Mouse (Mus musculus) spleen, postnatal 36 days (tissue): ENCODE data around the gene Zfp952.
"Not testable (repeated sequence)": the region's sequence is repeated elsewhere in the genome, so short reads cannot be mapped to it uniquely, and the experiment has no call there.

ENCODE experiments used
- DNase-seq, 2 experiments: peaks; one replicate each; pipeline ENCODE4 v3.0.0; 2022; ENCODE audit warnings: low spot score in 2 of 2, mixed read lengths in 1 of 2

Zfp952 gene

GRCm38 (mm10) chr17:32992699-32993474 is at the start of gene Zfp952:
Gene Zfp952, plus strand, starts transcription at chr17:32993129.
- peak; percentile 79 to 82 for DNase-seq

DNA sequence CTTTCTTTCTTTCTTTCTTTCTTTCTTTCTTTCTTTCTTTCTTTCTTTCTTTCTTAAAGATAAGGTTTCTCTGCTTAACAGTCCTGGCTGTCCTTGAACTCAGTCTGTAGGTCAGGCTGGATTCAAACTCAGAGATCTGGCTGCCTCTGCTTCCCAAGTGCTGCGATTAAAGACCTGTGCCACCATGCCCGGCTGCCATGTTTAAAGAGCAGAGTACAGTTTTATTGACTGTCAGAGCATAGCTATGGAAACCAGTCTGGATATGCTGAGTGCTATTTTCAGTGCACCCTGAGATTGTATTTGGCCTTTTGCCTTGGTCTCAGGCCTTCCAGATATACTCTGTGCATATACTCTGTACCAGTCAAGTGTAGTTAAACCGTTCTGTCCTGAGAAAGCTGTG is 49.3 kb upstream of the Zfp952 start:
- no peak for DNase-seq

- DNase-seq: no peak
Measured at GRCm38 (mm10) chr17:32944402-32945035, 48.4 kb upstream of the Zfp952 start.

DNA sequence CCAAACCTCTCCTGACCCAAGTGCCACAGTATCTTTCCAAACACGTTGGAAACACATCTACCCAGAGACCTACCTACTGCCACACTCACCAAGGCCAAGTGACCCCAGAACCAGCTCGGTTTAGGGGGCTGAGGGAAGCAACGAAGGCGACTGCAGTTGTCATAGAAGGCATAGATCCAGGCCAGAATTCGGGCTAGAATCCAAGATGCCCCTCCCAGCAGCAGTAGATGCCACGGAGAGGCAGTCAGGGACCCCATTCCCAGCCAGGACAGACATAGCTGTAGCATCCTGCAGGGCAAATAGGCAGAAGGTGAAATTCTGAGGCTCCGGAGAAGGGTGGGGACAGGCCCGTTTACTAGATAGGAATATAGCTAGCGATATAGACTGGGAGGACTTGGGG is 46.2 kb upstream of the Zfp952 start:
- no peak for DNase-seq

DNA sequence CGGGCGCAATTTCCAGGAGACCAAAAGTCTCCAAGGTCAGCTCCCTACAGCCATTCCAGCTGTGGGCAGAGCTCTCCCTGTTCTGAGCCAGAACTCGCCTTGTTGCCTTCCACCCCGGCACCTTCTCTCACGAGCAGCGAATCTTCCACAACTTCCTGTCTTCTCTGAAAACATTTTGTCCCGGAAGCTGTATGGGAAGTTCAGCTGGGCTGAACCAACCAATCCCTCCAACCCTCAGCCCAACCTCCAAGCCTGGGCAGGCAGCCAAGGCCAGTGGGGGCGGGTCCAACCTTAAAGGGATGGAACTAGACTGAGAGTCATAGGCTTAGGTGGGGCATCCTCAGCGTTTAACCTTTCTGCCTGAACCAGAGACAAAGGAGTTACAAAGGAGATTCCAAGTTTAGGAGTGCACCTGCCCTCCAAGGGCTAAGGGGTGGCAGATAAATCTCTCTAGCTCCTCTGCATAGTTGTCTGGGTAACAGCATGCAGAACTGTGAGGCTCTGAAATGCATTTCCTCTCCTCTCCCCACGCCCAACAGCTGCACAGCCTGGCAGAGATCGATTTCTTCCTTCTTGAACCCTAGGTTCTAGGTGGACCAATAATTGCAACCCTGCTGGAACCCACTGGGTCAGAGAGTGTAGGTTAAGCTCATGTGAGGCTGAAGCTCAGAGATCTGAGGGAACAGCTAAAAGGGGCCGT is 45.6 kb upstream of the Zfp952 start, which contains the start of gene Cyp4f13:
TSS of gene Cyp4f13 (minus strand) at position 188 of the 700 bp plus-strand sequence.
- peak; percentile 95 to 96 for DNase-seq

DNA sequence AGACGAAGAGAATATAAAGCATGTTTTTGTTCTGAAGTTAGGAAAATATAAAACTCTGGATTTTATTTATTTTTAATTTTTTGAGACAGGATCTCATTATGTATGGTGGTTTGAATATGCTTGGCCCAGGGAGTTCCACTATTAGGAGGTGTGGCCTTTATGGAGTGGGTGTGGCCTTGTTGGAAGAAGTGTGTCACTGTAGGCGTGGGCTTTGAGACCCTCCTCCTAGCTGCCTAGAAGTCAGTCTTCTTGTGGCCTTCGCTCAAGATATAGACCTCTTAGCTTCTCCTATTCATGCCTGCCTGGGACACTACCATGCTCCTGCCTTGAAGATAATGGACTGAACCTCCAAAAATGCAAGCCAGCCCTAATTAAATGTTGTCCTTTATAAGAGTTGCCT is 42.8 kb upstream of the Zfp952 start:
- no peak for DNase-seq

GRCm38 (mm10) chr17:32951006-32951405 is 41.9 kb upstream of the Zfp952 start:
- DNase-seq: no peak

- peak; percentile 61 to 70 for DNase-seq
Measured at GRCm38 (mm10) chr17:32951441-32951840, 41.5 kb upstream of the Zfp952 start.

GRCm38 (mm10) chr17:32965253-32965622 is 27.7 kb upstream of the Zfp952 start:
- DNase-seq: no peak

- peak; percentile 89 to 90 for DNase-seq
Measured at GRCm38 (mm10) chr17:32965623-32966290, 27.2 kb upstream of the Zfp952 start, which contains the start of gene Zfp472. Gene Zfp472, plus strand, starts transcription at chr17:32965814.

GRCm38 (mm10) chr17:32981361-32981760 is 11.6 kb upstream of the Zfp952 start:
- no peak for DNase-seq

GRCm38 (mm10) chr17:32986301-32986700 is 6.6 kb upstream of the Zfp952 start:
- no peak for DNase-seq

DNA sequence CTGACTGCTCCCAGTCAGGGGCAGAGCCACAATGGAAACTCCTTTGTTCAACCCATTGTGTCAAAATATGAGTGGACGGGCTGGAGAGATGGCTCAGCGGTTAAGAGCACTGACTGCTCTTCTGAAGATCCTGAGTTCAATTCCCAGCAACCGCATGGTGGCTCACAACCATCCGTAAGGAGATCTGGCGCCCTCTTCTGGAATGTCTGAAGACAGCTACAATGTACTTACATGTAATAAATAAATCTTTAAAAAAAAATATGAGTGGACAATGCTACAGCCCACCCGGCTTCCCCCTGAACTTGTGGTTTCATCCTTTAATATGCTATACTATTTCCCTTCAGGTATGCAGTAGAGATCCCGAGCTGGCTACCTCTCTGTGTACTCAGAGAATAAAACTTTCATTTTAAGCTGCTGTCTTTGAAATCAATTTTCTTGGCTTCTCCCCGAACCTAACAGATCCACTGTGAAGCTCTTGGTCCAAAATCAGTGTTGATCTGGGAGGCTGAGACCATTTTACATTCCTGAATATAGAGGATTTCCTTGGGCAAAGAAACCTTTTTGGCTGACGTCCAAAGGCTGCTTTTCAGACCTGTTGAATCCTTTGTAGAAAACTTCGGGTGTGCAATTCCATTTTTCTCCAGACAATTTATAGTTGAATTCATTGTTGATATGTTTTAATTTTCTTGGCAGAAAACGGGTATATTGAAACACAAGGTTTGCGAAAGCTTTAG is 797 bp upstream of the Zfp952 start:
- DNase-seq: peak; percentile 17 to 37

GRCm38 (mm10) chr17:32998492-32998891 is 5.6 kb downstream of the Zfp952 start:
- no peak for DNase-seq

DNA sequence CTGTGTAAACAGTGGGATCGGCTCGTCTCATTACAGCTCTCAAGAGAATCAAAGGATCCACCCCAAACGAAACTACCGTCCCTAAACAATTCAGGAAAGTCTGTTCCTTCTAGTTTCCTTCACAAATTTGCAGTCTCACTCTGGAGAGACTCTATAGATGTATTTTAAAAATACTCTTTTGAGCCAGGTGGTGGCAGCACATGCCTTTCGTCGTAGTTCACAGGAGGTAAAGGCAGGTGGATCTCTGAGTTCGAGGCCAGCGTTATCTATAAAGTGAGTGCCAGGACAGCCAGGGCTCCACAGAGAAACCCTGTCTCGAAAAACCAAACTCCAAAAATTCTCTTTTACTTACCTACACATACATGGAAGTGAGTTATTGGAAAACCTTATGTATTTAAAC is 15.4 kb downstream of the Zfp952 start:
- DNase-seq: peak in 1 of 2 experiments; percentile 10

DNA sequence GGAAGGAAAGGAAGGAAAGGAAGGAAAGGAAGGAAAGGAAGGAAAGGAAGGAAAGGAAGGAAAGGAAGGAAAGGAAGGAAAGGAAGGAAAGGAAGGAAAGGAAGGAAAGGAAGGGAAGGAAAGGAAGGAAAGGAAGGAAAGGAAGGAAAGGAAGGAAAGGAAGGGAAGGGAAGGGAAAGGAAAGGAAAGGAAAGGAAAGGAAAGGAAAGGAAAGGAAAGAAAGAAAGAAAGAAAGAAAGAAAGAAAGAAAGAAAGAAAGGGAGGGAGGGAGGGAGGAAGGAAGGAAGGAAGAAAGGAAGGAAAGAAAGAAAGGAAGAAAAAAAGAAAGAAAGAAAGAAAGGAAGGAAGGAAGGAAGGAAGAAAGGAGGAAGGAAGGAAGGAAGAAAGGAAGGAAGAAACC is 27.5 kb downstream of the Zfp952 start:
- not testable (repeated sequence) for DNase-seq

DNA sequence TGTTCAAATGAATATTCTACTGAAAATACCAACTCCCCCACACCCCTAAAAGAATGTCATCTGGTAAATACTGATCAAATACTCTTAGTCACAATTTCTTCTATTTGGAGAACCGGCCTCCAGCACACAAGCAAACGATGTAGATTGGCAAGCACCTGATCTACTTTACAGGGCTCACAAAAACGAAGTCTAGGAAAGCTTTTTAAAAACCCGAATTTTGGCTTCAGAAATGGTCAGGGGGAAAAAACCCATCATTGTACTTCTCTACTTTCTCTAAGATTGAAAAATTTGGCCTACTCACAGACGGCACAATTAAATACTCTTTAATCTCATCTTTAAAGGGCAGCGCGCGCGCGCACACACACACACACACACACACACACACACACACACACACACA is 39.4 kb downstream of the Zfp952 start:
- DNase-seq: no peak

- peak; percentile 69 to 79 for DNase-seq
Measured at GRCm38 (mm10) chr17:33032900-33033891, 40.3 kb downstream of the Zfp952 start, which contains the start of gene Zfp763. Gene Zfp763, minus strand, starts transcription at chr17:33033402.
